Mouse (Mus musculus) hindbrain, embryonic 12.5 days (tissue): ENCODE data around the gene Klhl23. TPM values are rescaled to one million over a fixed set of nuclear protein-coding genes. Genes with fewer than 3 reads are reported as not detected.
"Not testable (repeated sequence)": the region's sequence is repeated elsewhere in the genome, so short reads cannot be mapped to it uniquely, and the experiment has no call there.

Source experiments
- ATAC-seq: fragments of 200-750 bp; cut with Nextera tagmentation; 2 replicates; pipeline ENCODE4 v1.8.0; 2017; ENCODE audit warnings: moderate TSS enrichment; ENCODE audit not compliant: low FRiP score
- H3K27ac ChIP-seq: fragments of 300-500 bp; sonication (generic); 2 replicates; pipeline ENCODE4 v1.5.1; 2016; ENCODE audit warnings: mild to moderate bottlenecking
- H3K27me3 ChIP-seq: fragments of 300-500 bp; sonication (generic); 2 replicates; pipeline ENCODE4 v1.6.1; 2016; ENCODE audit warnings: mild to moderate bottlenecking
- H3K36me3 ChIP-seq: fragments of 300-500 bp; sonication (generic); 2 replicates; pipeline ENCODE4 v1.6.1; 2016; ENCODE audit warnings: mild to moderate bottlenecking
- H3K4me1 ChIP-seq: fragments of 300-500 bp; sonication (generic); 2 replicates; pipeline ENCODE4 v1.6.1; 2016
- H3K4me2 ChIP-seq: fragments of 300-500 bp; sonication (generic); replicated peaks from 2 replicates; pipeline ENCODE4 v1.6.1; 2016; ENCODE audit warnings: mild to moderate bottlenecking
- H3K4me3 ChIP-seq: fragments of 300-500 bp; sonication (generic); 2 replicates; pipeline ENCODE4 v1.5.1; 2016; ENCODE audit warnings: mild to moderate bottlenecking
- H3K9ac ChIP-seq: fragments of 300-500 bp; sonication (generic); 2 replicates; pipeline ENCODE4 v1.6.1; 2016; ENCODE audit warnings: mild to moderate bottlenecking, moderate library complexity
- H3K9me3 ChIP-seq: fragments of 300-500 bp; sonication (generic); replicated peaks from 2 replicates; pipeline ENCODE4 v1.6.1; 2016; ENCODE audit warnings: mild to moderate bottlenecking
- WGBS: fragments of 180-500 bp; shearing (Covaris S2); methylation state at CpG from one replicate; pipeline ENCODE4 v1.1.7; 2016; 5-methylcytosine and 5-hydroxymethylcytosine counted together
- polyA plus RNA-seq: library from polyadenylated mRNA; unstranded; fragments of >200 nt; fragmentation: Nextera tagmentation; extraction: Ambion mirVana; gene quantifications from 2 replicates; pipeline ENCODE4 v1.2.1, GENCODE M21; 2016

Gene Klhl23
- polyA plus RNA-seq, 1 experiment from 2014 or later: 46.4 TPM

DNA sequence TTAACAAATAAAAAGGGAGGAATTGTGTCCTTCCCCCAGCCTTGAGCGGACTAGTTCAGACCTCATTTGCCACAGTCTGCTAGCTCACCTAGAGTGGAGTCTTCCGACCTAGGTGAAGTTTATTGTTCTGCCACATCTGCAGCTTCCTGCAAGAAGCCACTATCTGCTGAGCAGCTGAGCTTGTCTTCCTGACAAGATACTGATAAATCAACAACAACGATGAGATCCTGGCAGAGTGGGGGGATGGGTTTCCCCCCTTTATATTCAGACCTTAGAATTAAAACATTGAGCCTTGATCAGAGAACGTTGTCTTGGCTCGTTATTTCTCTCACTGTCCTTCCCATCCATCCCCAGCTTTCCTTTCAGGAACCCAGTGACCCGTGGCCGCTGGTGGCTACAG is 10.4 kb upstream of the Klhl23 start:
- H3K27ac ChIP-seq, H3K9ac ChIP-seq, H3K4me1 ChIP-seq, H3K27me3 ChIP-seq, ATAC-seq, H3K9me3 ChIP-seq, H3K4me3 ChIP-seq, H3K4me2 ChIP-seq, H3K36me3 ChIP-seq: not testable (repeated sequence)
- WGBS: 70% methylated on average over 7 of the region's 7 CpGs

DNA sequence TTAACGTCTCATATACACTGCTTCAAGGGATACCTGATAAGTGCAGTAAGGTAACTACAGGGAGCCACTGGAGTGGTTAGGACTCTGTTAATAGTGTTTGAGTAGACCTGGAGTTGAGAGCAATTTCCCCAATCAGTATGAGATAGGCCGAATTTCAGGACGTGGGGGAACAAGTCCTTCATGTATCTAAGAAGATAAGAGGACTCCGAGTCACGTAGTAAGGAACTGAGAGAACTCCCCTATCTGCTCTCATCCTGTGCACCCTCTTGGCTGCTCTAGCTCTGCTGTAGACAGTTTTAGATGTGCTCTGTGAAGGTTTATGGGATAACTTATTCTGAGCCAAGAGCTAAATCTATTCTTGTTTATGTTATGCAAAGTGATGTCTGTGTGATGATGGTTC is 5.2 kb upstream of the Klhl23 start:
- Histone ChIP-seq H3K27me3 (no peaks in the 10 kb centered on the region), H3K4me1 (peaks cover under 1% of the 10 kb centered on the region)
- 86% methylated on average over 5 of the region's 5 CpGs for WGBS

GRCm38 (mm10) chr2:69818350-69819085 is 3.2 kb upstream of the Klhl23 start:
- 83% methylated on average over 9 of the region's 9 CpGs for WGBS
- Histone ChIP-seq H3K4me1 (peaks cover 8% of the 10 kb centered on the region), H3K27ac (no peak overlapping the region), H3K4me3 (no peak overlapping the region), H3K36me3 (no peaks in the 10 kb centered on the region), H3K9ac (no peak overlapping the region), H3K4me2 (no peak overlapping the region), H3K27me3 (no peaks in the 10 kb centered on the region), H3K9me3 (no peaks in the 10 kb centered on the region)
- ATAC-seq: no peak

More for the DNA sequence above, 5.2 kb upstream of the Klhl23 start:
- ATAC-seq: no peak
- Histone ChIP-seq H3K36me3 (no peaks in the 10 kb centered on the region), H3K4me3 (no peak overlapping the region), H3K27ac (no peak overlapping the region), H3K4me2 (no peak overlapping the region), H3K9me3 (no peaks in the 10 kb centered on the region), H3K9ac (no peak overlapping the region)

DNA sequence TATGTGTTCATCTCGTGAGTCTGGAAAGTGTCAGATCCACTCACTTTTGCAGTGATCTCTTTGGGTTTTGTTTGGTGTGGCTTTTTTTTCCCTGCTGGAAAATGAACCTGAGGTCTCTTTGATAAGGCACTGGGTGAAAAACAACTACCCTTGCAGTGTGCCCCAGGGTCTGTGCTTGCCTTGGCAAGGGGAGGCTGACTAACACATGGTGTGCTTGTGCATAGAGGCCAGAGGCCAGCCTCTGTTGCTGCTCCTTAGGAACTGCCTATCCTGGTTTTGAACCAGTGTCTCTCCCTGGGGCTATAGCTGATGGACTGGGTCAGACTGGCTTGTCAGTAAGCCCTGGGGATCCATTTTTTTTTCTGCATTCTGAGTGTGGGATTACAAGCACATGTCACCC is 1.5 kb upstream of the Klhl23 start:
- Histone ChIP-seq H3K36me3 (peaks cover 6% of the 10 kb centered on the region; the same call in 1 of the 2 replicates), H3K9me3 (no peaks in the 10 kb centered on the region), H3K4me3 (no peak overlapping the region), H3K4me1 (peaks cover 22% of the 10 kb centered on the region), H3K4me2 (no peak overlapping the region), H3K9ac (no peak overlapping the region), H3K27me3 (no peaks in the 10 kb centered on the region), H3K27ac (no peak overlapping the region)
- no peak for ATAC-seq
- WGBS: 86% methylated on average over 1 of the region's 1 CpGs

DNA sequence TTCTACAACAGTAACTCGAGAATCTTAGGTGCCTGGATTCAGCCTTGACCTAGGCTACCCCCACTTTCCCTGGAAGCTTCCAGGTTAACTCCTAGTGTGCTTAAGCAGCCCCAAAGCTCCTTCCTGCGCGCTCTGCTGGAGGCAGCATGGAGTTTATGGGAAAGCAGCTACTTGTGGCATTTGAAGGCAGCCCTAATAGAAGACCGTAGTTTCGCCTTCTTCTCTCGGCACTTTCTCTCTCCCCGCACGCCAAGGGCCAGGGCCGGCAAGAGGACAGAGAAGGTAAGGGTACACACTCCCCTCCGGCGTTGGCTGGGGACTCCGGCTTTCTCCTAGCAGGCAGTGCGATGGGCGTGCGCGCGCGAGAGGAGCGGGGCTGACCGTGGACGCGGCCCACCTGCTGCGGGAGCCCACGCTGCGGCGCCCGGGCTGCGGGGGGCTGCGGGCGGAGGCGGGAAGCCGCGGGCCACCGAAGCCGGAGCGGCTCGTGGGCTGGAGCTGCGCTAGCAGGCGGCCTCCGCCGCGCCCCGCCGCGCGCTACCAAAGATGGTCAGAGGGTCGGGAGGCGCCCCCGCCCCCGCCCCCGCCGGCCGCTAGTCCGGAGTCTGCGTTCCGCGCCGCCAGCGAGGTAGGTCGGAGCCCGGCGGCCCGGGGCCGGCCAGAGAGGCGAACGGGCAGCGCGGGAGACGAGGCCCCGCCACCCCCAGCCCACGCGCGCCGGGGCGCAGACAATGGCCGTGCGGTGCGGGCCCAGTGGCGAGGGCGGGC is 801 bp downstream of the Klhl23 start:
- Histone ChIP-seq H3K27ac (peak overlapping the region; percentile 94), H3K4me1 (peaks cover 28% of the 10 kb centered on the region), H3K4me3 (peak overlapping the region; percentile 94), H3K36me3 (peaks cover 6% of the 10 kb centered on the region; the same call in 1 of the 2 replicates), H3K9ac (peak overlapping the region; percentile 97), H3K27me3 (no peaks in the 10 kb centered on the region), H3K4me2 (peak overlapping the region; percentile 81), H3K9me3 (no peaks in the 10 kb centered on the region)
- WGBS: under 1% methylated on average over 68 of the region's 80 CpGs
- peak; percentile 71 for ATAC-seq

DNA sequence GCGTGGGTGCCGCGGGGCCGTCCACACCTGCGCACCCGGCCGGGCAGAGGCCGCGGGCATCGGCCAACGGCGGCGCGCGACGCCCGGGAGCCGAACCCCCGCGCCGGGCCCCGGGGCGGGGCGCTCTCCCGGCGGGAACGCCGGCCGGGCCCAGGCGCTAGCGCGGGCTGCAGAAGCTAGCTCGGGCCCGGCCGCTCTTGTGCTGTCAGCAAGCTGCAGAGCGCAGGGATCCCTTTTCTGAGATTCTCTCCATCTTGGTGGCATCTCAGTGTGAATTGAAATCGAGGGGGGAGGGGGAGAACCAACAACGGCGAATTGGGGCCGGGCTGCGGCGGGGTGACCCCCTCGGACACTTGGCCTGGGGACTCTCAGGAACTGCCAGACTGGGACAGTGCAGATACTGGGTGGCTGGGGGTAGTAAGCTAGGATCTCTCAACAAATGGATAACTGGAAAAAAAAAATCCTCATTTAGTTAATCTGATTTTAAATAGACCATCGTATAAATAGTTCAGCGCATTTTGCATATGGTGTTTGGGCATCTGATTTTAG is 1.5 kb downstream of the Klhl23 start:
- whole genome bisulfite sequencing: 2% methylated on average over 45 of the region's 45 CpGs
- peak overlapping the region; percentile 81 for H3K4me2 ChIP-seq
- ATAC-seq: peak; percentile 82

GRCm38 (mm10) chr2:69825898-69826297 is 4.2 kb downstream of the Klhl23 start:
- Histone ChIP-seq H3K4me1 (peaks cover 28% of the 10 kb centered on the region), H3K9me3 (no peaks in the 10 kb centered on the region), H3K4me3 (no peak overlapping the region), H3K27me3 (no peaks in the 10 kb centered on the region), H3K9ac (no peak overlapping the region), H3K4me2 (no peak overlapping the region), H3K36me3 (peaks cover 24% of the 10 kb centered on the region), H3K27ac (no peak overlapping the region)
- 83% methylated on average over 10 of the region's 10 CpGs for WGBS
- ATAC-seq: no peak

More for the DNA sequence above, 1.5 kb downstream of the Klhl23 start:
- Histone ChIP-seq H3K9ac (peak overlapping the region; percentile 97), H3K4me1 (peaks cover 28% of the 10 kb centered on the region), H3K4me3 (peak overlapping the region; percentile 94), H3K9me3 (no peaks in the 10 kb centered on the region), H3K27me3 (no peaks in the 10 kb centered on the region), H3K36me3 (peaks cover 6% of the 10 kb centered on the region; the same call in 1 of the 2 replicates), H3K27ac (peak overlapping the region; percentile 94)

GRCm38 (mm10) chr2:69826380-69826779 is 4.6 kb downstream of the Klhl23 start:
- no peaks in the 10 kb centered on the region for H3K9me3 ChIP-seq
- no peak overlapping the region for H3K4me3 ChIP-seq
- no peak overlapping the region for H3K9ac ChIP-seq
- ATAC-seq: no peak
- WGBS: 50% methylated on average over 2 of the region's 2 CpGs
- no peak overlapping the region for H3K27ac ChIP-seq
- peaks cover 28% of the 10 kb centered on the region for H3K36me3 ChIP-seq
- H3K4me1 ChIP-seq: peaks cover 28% of the 10 kb centered on the region
- H3K27me3 ChIP-seq: no peaks in the 10 kb centered on the region
- H3K4me2 ChIP-seq: no peak overlapping the region

DNA sequence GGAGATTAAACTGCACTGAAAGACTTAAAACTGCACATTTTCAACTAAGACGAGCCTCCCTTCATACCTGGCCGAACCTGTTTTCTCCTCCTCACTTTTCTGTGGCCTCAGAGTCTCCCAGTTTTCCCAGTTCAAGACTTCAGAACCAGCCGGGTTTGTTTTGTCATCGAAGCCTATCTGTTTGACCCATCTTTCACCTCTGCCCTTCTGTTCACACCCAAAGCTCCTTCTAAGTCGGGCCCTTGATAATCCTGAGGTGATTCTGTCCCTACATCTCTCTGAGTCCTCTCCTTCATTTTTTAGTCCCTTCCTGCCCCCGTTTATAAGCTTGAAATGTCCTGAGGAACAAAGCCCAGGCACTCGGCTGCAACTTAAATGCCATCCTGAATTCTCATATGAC is 6.3 kb downstream of the Klhl23 start:
- no peak overlapping the region for H3K9ac ChIP-seq
- peaks cover 20% of the 10 kb centered on the region for H3K4me1 ChIP-seq
- H3K27ac ChIP-seq: no peak overlapping the region
- peaks cover 34% of the 10 kb centered on the region for H3K36me3 ChIP-seq
- H3K9me3 ChIP-seq: no peaks in the 10 kb centered on the region
- no peak overlapping the region for H3K4me2 ChIP-seq
- 51% methylated on average over 7 of the region's 7 CpGs for WGBS
- H3K4me3 ChIP-seq: no peak overlapping the region
- no peak for ATAC-seq
- no peaks in the 10 kb centered on the region for H3K27me3 ChIP-seq

DNA sequence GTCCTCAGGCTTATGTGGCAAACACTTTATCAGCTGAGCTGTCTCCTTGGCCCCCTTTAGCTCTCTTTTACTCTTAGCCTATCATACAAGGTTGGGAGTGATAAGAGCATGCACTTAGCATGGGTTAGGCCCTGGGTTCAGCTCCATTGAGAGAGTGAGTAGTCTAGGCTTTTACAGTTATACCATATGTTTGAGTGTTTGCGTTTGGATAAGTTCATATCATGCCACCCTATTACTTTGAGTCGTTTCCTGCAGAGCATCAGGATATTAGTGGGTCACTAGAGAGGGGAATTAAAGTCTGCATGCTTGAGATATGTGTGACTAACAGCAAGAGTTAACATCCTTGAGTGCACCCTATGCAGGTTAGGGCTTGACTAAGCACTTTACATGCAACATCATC is 7.9 kb downstream of the Klhl23 start:
- 95% methylated on average over 2 of the region's 2 CpGs for WGBS
- Histone ChIP-seq H3K4me2 (no peak overlapping the region), H3K4me1 (peaks cover 10% of the 10 kb centered on the region), H3K27ac (no peak overlapping the region), H3K9ac (no peak overlapping the region), H3K27me3 (no peaks in the 10 kb centered on the region), H3K4me3 (no peak overlapping the region), H3K9me3 (no peaks in the 10 kb centered on the region), H3K36me3 (peaks cover 46% of the 10 kb centered on the region)
- ATAC-seq: no peak

GRCm38 (mm10) chr2:69830116-69830515 is 8.4 kb downstream of the Klhl23 start:
- no peaks in the 10 kb centered on the region for H3K27me3 ChIP-seq
- H3K4me1 ChIP-seq: peaks cover 7% of the 10 kb centered on the region; the same call in 1 of the 2 replicates
- H3K36me3 ChIP-seq: peaks cover 41% of the 10 kb centered on the region
- no peaks in the 10 kb centered on the region for H3K9me3 ChIP-seq
- H3K27ac ChIP-seq: no peak overlapping the region
- no peak overlapping the region for H3K4me3 ChIP-seq
- WGBS: 92% methylated on average over 8 of the region's 8 CpGs
- H3K9ac ChIP-seq: no peak overlapping the region
- no peak for ATAC-seq
- no peak overlapping the region for H3K4me2 ChIP-seq

DNA sequence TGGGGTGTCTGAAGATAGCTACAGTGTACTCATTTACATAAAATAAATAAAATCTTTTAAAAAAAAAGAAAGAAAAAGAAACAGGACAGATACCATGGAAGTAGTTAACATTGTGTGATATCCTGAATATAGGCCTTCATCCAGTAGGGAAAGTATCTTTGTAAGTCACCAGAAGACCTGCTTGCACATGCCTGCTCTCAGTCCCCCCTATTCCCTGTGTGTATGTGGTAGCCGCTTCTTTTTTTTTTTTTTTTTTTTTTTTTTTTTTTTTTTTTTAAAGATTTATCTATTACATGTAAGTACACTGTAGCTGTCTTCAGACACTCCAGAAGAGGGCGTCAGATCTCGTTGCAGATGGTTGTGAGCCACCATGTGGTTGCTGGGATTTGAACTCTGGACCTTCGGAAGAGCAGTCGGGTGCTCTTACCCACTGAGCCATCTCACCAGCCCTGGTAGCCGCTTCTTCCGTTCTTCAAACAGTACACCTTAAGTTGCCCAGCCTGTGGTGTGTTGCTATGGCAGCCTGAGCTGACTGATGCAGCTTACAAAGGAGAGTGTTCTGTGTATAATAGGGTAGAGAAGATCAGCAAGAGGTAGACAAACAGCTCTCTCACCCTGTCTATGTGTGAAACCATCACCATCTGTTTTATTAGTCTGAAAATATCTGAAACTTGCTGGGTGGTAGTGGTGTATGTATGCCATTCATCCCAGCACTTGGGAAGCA is 15.7 kb downstream of the Klhl23 start:
- no peak for ATAC-seq
- H3K27ac ChIP-seq: no peak overlapping the region
- H3K4me3 ChIP-seq: no peak overlapping the region
- WGBS: 67% methylated on average over 7 of the region's 7 CpGs
- peaks cover 29% of the 10 kb centered on the region for H3K36me3 ChIP-seq
- H3K27me3 ChIP-seq: no peaks in the 10 kb centered on the region
- no peak overlapping the region for H3K9ac ChIP-seq
- H3K9me3 ChIP-seq: no peaks in the 10 kb centered on the region
- 0 out of 2 replicates have a peak, but pooled peaks cover 4% of the 10 kb centered on the region for H3K4me1 ChIP-seq
- no peak overlapping the region for H3K4me2 ChIP-seq
